Mouse (Mus musculus) megakaryocyte, embryonic 14.5 days (primary cell): Measurements from ENCODE around the gene Kcnip1. TPM values are rescaled to one million over a fixed set of nuclear protein-coding genes. Genes with fewer than 3 reads are reported as not detected.

Experiments
- H3K27me3 ChIP-seq: replicated peaks from 2 replicates; pipeline ENCODE3; 2012; ENCODE audit warnings: inconsistent platforms
- H3K36me3 ChIP-seq: replicated peaks from 2 replicates; pipeline ENCODE3; 2012; ENCODE audit warnings: low read length, inconsistent platforms, mixed read lengths
- H3K4me1 ChIP-seq: 2 replicates; pipeline ENCODE4 v1.6.1; 2012; ENCODE audit warnings: inconsistent platforms
- H3K4me3 ChIP-seq: replicated peaks from 2 replicates; pipeline ENCODE3; 2012; ENCODE audit warnings: moderate library complexity, mild to moderate bottlenecking, inconsistent platforms
- H3K9me3 ChIP-seq: 2 replicates; pipeline ENCODE4 v1.6.1; 2012; ENCODE audit warnings: inconsistent platforms
- FLI1 ChIP-seq: IDR thresholded peaks from 2 replicates; pipeline ENCODE4 v1.6.1; 2012; ENCODE audit warnings: low read length, inconsistent platforms, mixed read lengths
- GATA1 ChIP-seq: IDR thresholded peaks from 3 replicates; pipeline ENCODE4 v1.6.1; 2012; ENCODE audit warnings: mixed read lengths, low read length, inconsistent platforms, borderline replicate concordance
- polyA plus RNA-seq: library from polyadenylated mRNA; stranded (reverse); fragments of >175 nt; gene quantifications from 2 replicates; pipeline ENCODE4 v1.2.3, GENCODE M21; 2012; ENCODE audit warnings: low replicate concordance; ENCODE audit not compliant: insufficient read depth

The Kcnip1 gene
- polyA plus RNA-seq, 1 experiment: not detected

DNA sequence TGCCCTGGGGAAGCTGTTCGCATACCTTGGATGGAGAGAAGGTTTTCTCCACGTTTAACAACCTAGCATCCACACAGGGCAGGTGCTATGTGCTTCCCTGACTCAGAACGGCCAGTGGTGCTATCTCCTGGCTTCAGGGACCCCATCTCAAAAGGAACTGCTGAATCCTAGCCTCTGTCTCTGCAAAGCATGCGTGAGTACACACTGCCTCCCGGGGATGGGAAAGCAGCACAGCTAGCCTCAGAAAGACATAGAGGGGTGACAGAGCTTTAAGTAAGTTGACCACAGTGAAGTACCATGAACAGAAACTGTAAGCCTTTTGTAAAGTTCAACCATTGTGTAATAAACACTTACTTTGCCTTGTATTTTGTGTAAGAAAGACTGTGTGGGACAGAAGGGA, 544 bp upstream of the Kcnip1 start:
- peaks cover 84% of the 10 kb centered on the region for H3K27me3 ChIP-seq
- no peak for TF ChIP-seq FLI1
- TF ChIP-seq GATA1: no peak
- H3K36me3 ChIP-seq: no peaks in the 10 kb centered on the region
- H3K4me3 ChIP-seq: no peak overlapping the region
- H3K4me1 ChIP-seq: peaks cover 8% of the 10 kb centered on the region
- no peaks in the 10 kb centered on the region for H3K9me3 ChIP-seq

- no peak overlapping the region for H3K4me3 ChIP-seq
- H3K27me3 ChIP-seq: peaks cover 64% of the 10 kb centered on the region
- TF ChIP-seq FLI1: no peak
- TF ChIP-seq GATA1: no peak
- no peaks in the 10 kb centered on the region for H3K9me3 ChIP-seq
- peaks cover 5% of the 10 kb centered on the region; the same call in 1 of the 2 replicates for H3K4me1 ChIP-seq
- no peaks in the 10 kb centered on the region for H3K36me3 ChIP-seq
Measured at GRCm38 (mm10) chr11:33990002-33990401, 3.0 kb downstream of the Kcnip1 start.

DNA sequence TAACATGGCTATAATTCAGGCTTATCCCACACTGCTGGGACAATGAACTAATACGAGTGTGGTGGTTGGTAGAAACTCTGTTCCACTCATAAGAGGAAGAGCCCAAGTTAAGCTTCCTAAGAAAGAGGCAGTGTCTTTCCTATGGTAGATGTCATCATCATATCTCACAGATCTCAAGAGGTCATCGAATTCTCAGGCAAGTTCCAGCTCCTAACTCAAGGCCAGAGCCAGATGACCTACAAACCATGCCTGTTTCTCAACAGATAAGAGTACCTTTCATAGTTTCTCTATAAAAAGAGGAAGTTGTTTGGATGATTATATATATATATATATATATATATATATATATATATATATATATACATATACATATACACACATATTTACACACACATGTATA, 6.4 kb downstream of the Kcnip1 start:
- Histone ChIP-seq H3K9me3 (no peaks in the 10 kb centered on the region), H3K36me3 (no peaks in the 10 kb centered on the region), H3K4me1 (peaks cover 9% of the 10 kb centered on the region; the same call in 1 of the 2 replicates), H3K4me3 (no peak overlapping the region), H3K27me3 (peaks cover 41% of the 10 kb centered on the region)
- TF ChIP-seq GATA1: no peak
- TF ChIP-seq FLI1: no peak

DNA sequence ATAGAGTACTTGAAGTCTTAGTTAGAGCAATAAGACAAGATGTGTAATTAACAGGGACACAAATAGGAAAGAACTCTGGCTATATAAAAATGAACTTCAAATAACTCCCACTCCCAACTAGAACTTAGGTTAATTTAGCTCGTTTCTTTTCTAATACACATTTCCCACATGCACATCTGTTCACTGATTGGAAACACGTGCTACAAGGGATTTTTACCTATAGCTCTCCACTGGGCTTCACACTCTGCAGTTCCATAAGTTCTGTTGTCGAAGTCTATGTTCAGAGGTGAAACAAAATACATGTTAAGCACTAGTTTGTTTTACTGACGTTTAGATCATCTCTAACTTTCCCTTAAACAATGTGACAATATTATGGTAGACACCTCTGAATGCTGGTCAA, 12.8 kb downstream of the Kcnip1 start:
- H3K36me3 ChIP-seq: no peaks in the 10 kb centered on the region
- peaks cover 19% of the 10 kb centered on the region for H3K4me1 ChIP-seq
- H3K4me3 ChIP-seq: peak overlapping the region; percentile 56
- H3K27me3 ChIP-seq: peaks cover 12% of the 10 kb centered on the region
- H3K9me3 ChIP-seq: no peaks in the 10 kb centered on the region
- no peak for TF ChIP-seq GATA1
- no peak for TF ChIP-seq FLI1

DNA sequence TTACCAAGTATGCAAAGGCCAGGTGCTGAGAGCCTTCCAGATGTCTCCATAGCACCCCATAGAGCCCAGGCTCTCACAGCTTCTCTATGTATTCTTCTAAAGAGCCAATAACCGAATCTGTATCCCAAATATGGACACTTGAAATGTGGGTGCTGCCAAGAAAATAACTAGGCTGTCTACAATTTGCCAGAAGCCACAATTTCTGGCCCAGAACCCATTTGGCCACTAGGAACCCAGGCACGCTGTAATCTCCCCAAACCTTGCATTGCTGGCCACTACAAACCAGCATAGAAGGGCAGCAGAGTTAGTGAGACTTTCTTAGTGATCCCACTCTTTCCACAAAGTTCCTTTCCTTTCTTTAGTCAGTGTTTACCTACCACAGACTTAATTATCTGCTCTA, 17.8 kb downstream of the Kcnip1 start:
- TF ChIP-seq GATA1: no peak
- no peak for TF ChIP-seq FLI1
- H3K4me1 ChIP-seq: peaks cover 1% of the 10 kb centered on the region
- H3K27me3 ChIP-seq: peaks cover 24% of the 10 kb centered on the region
- H3K9me3 ChIP-seq: no peaks in the 10 kb centered on the region
- H3K36me3 ChIP-seq: no peaks in the 10 kb centered on the region
- no peak overlapping the region for H3K4me3 ChIP-seq

DNA sequence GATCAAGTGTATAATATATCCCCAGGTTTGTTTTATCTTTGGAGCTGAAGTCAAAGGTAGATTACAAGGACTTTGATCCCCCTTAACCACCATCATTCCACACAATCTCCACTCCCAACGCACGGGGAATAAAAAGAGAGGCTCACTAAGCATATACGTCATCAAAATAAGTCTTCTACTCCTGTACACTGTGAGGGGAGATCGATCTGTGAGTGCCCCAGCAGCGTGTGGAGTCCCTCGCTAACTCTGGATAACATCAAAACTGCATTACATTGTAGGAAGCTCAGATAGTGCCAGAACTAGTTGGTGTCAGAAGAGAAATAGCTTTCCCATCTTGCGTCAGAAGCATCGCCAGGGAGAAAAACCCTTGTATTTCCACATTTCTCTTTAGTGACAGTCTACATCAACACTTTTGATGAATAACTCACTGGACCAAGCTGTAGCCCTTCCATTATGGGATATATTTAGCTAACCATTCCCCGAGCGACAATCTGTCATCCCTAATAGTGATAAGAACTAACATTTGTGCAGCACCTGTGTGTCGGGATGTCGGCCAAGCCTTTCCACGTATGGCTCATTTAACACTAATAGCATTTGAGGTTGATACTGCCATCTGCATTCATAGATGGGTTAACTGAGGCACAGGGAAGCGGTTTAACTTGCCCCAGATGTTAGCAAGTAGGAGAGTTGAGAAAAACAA, 18.5 kb downstream of the Kcnip1 start:
- peaks cover 30% of the 10 kb centered on the region for H3K27me3 ChIP-seq
- no peaks in the 10 kb centered on the region for H3K4me1 ChIP-seq
- H3K36me3 ChIP-seq: no peaks in the 10 kb centered on the region
- no peak overlapping the region for H3K4me3 ChIP-seq
- no peaks in the 10 kb centered on the region for H3K9me3 ChIP-seq
- TF ChIP-seq FLI1: no peak
- no peak for TF ChIP-seq GATA1

GRCm38 (mm10) chr11:33972114-33972513, 20.8 kb downstream of the Kcnip1 start:
- no peaks in the 10 kb centered on the region for H3K9me3 ChIP-seq
- H3K4me3 ChIP-seq: no peak overlapping the region
- peaks cover 12% of the 10 kb centered on the region for H3K4me1 ChIP-seq
- peaks cover 46% of the 10 kb centered on the region for H3K27me3 ChIP-seq
- H3K36me3 ChIP-seq: no peaks in the 10 kb centered on the region
- no peak for TF ChIP-seq GATA1
- TF ChIP-seq FLI1: no peak

- TF ChIP-seq GATA1 (no peak), FLI1 (no peak)
- no peak overlapping the region for H3K4me3 ChIP-seq
Measured at GRCm38 (mm10) chr11:33969199-33969598, 23.8 kb downstream of the Kcnip1 start.

DNA sequence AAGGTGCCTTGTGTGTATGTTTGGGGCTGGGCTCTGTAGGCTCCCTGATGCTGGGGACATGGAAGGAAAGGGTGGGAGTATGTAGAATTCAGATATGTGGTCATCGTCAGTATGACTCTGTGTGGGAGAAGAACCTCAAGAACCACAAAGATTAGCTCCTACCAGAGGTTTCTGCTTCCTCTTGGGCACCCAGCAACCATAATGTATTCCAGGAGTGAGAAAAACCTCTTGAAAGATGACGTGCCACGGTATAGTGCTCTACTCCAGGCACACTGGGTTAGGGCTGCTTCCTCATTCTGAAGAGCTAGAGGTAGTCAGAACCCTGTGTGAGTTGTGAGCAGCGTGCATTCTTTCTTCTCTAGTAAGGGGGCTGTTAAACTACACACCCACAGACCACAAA, 25.2 kb downstream of the Kcnip1 start:
- no peak for TF ChIP-seq FLI1
- TF ChIP-seq GATA1: no peak
- Histone ChIP-seq H3K27me3 (peaks cover 54% of the 10 kb centered on the region), H3K4me3 (no peak overlapping the region), H3K9me3 (no peaks in the 10 kb centered on the region), H3K4me1 (peaks cover 40% of the 10 kb centered on the region), H3K36me3 (no peaks in the 10 kb centered on the region)

More at GRCm38 (mm10) chr11:33969199-33969598, 23.8 kb downstream of the Kcnip1 start:
- H3K9me3 ChIP-seq: no peaks in the 10 kb centered on the region
- H3K4me1 ChIP-seq: peaks cover 28% of the 10 kb centered on the region
- H3K36me3 ChIP-seq: no peaks in the 10 kb centered on the region
- H3K27me3 ChIP-seq: peaks cover 51% of the 10 kb centered on the region

DNA sequence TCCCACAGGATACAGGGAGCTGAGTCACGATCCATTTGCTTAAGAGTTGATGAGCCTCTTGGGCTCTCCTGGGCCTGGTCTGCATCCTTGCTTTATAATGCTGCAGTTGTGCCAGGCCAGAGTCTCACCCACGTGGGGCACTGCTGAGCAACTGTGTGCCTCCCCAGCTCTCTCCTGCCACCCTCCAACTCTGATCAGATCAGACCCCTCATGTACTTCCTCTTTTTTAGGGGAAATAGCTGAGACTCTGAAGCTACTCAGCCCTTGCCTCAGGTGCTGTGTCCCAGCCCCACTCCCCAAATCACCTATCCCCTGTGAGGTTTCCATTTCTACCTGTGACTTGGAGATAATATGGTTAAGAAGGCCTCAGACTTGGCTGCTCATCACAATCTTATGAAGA, 27.6 kb downstream of the Kcnip1 start:
- H3K27me3 ChIP-seq: peaks cover 62% of the 10 kb centered on the region
- no peaks in the 10 kb centered on the region for H3K9me3 ChIP-seq
- H3K36me3 ChIP-seq: no peaks in the 10 kb centered on the region
- TF ChIP-seq GATA1 (no peak), FLI1 (no peak)
- no peak overlapping the region for H3K4me3 ChIP-seq
- peaks cover 44% of the 10 kb centered on the region for H3K4me1 ChIP-seq
